Mouse (Mus musculus) spleen, adult 2 months (tissue): ENCODE measurements around the gene Zdhhc17.

Source experiments
- CTCF ChIP-seq: fragments of 200-500 bp; IDR thresholded peaks from 2 replicates; pipeline ENCODE4 v1.5.1; 2011; ENCODE audit warnings: mild to moderate bottlenecking, inconsistent platforms; ENCODE audit not compliant: insufficient read depth, insufficient read length, insufficient replicate concordance; ENCODE audit errors: extremely low read depth
- POLR2A ChIP-seq: fragments of 200-500 bp; IDR thresholded peaks from 2 replicates; pipeline ENCODE4 v1.6.1; 2011; ENCODE audit warnings: low read depth, low read length, inconsistent platforms

DNA sequence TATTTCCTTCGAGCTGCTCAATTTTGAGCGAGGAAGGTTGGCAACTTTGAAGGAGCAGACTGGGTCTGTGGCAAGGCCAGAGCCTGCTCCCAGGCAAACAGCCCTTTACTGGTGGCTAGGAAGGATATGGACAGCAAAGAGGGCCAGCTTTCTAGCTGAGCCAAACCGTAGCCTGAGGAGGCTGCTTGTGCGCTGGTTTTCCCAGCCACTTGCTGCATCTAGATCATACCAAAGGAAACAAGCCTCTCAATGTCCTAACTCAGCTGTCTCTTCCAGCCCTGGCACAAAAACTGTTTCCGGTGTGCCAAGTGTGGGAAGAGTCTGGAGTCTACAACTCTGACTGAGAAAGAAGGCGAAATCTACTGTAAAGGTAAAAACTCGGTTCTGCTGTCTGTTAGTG is 71.6 kb downstream of the Zdhhc17 start:
- no peak for TF ChIP-seq CTCF
- TF ChIP-seq POLR2A, result no peak
